In genomic region chrX:73684978-73685377, GRCm38 (mm10) we compare ENCODE assay signal across 14 mouse cellular contexts. TPM values are rescaled to one million over a fixed set of nuclear protein-coding genes. Genes with fewer than 3 reads are reported as not detected.
DNase-seq lines count a peak whose midpoint lies in the region; ATAC-seq and TF ChIP-seq lines count a peak whose summit lies in the region.
"Had no signal": no experiment of that assay in that cellular context is flagged by ENCODE, and none has a peak within 500 bp of the region (broad histone marks: within the 10 kb centered on the region; RNA-seq: fewer than 3 reads in every experiment).

No protein-coding gene starts in this region.

- peaks cover 6% of the 10 kb centered on the region for H3K4me1 ChIP-seq in heart, adult 2 months (ENCODE audit: control insufficient read depth, insufficient read depth, low read length)
- H3K4me1 ChIP-seq in hindbrain, embryonic 16.5 days (ENCODE audit: control insufficient read depth, insufficient read depth, low read depth, low read length) = no peaks in the 10 kb centered on the region
- H3K4me1 ChIP-seq in hindbrain, embryonic 12.5 days = no peaks in the 10 kb centered on the region
- peaks cover 2 to 18% of the 10 kb centered on the region in 2 experiments; a peak in 2 of 4 replicates for H3K4me1 ChIP-seq in ES-E14 (ENCODE audit: control insufficient read depth in 2 of 2, insufficient read depth in 2 of 2, low read length in 2 of 2, poor library complexity in 1 of 2)
- no peaks in the 10 kb centered on the region for H3K4me1 ChIP-seq in intestine, embryonic 16.5 days (ENCODE audit: control insufficient read depth, insufficient read depth, low read length)

- no peak overlapping the region for H3K9ac ChIP-seq in heart, adult 2 months (ENCODE audit: low read depth, low read length)
- H3K9ac ChIP-seq in hindbrain, embryonic 16.5 days (ENCODE audit: low read depth, low read length) = no peak overlapping the region
- H3K9ac ChIP-seq in hindbrain, embryonic 12.5 days = no peak overlapping the region
- no peak overlapping the region for H3K9ac ChIP-seq in ES-E14 (ENCODE audit: insufficient read depth, low read depth, low read length, poor library complexity, severe bottlenecking)
- no peak overlapping the region for H3K9ac ChIP-seq in intestine, embryonic 16.5 days (ENCODE audit: low read depth, low read length)
- H3K9ac ChIP-seq: liver, postnatal 0 days had no signal

- no peak for TF ChIP-seq POLR2A in heart, adult 2 months (IDR thresholded peaks at IDR 0.05; ENCODE audit: insufficient read depth, low read depth, low read length)

- H3K36me3 ChIP-seq in heart, adult 2 months (ENCODE audit: control insufficient read depth, insufficient read depth, low read length) = peaks cover 6% of the 10 kb centered on the region; the same call in 1 of the 2 replicates
- peaks cover 4% of the 10 kb centered on the region for H3K36me3 ChIP-seq in hindbrain, embryonic 16.5 days (ENCODE audit: control insufficient read depth, insufficient read depth, low read length)
- peaks cover 36% of the 10 kb centered on the region for H3K36me3 ChIP-seq in hindbrain, embryonic 12.5 days
- peaks cover 45% of the 10 kb centered on the region for H3K36me3 ChIP-seq in ES-E14 (ENCODE audit: control insufficient read depth, insufficient read depth, low read length, poor library complexity, severe bottlenecking)
- H3K36me3 ChIP-seq in intestine, embryonic 16.5 days (ENCODE audit: control insufficient read depth, insufficient read depth, low read length) = no peaks in the 10 kb centered on the region; the same call in 1 of the 2 replicates

- H3K79me2 ChIP-seq in heart, adult 2 months (replicated peaks; ENCODE audit: control insufficient read depth, insufficient read depth, low read length) = no peaks in the 10 kb centered on the region

- ATAC-seq in hindbrain, embryonic 16.5 days = 0 out of 2 replicates have a peak, but pooled peaks have one; percentile 14
- ATAC-seq in hindbrain, embryonic 12.5 days (ENCODE audit: low FRiP score) = no peak
- ATAC-seq in intestine, embryonic 16.5 days = peak; percentile 64
- ATAC-seq: forebrain, embryonic 14.5 days; liver, postnatal 0 days had no signal

- in situ Hi-C loops in ES-E14 (cut with MboI; ENCODE audit: low sequenced_read_pairs in 2 of 2, unreplicated experiment in 2 of 2) = no loop called here

- no peak for DNase-seq in heart, adult 2 months
- no peak for DNase-seq in heart, postnatal 4 days
- no peak for DNase-seq in ES-E14 (ENCODE audit: low read depth, low spot score)
- no peak for DNase-seq in urinary bladder, adult 2 months (ENCODE audit: low spot score)
- no peak for DNase-seq in thymus, postnatal 14 days
- DNase-seq: layer of hippocampus, adult 9-11 months; liver, postnatal 0 days; right cerebral cortex, adult 18-20 months had no signal

- intact Hi-C loops in heart, adult 2 months (cut with DNase I) = no loop called here

- TF ChIP-seq EP300 in heart, adult 2 months (IDR thresholded peaks at IDR 0.05; ENCODE audit: insufficient read depth, low read depth, low read length) = no peak

- TF ChIP-seq CTCF in heart, adult 2 months (IDR thresholded peaks at IDR 0.05) = no peak

- no peaks in the 10 kb centered on the region for H3K27me3 ChIP-seq in heart, adult 2 months (ENCODE audit: control insufficient read depth, insufficient read depth, low read length)
- no peaks in the 10 kb centered on the region for H3K27me3 ChIP-seq in hindbrain, embryonic 16.5 days (replicated peaks; ENCODE audit: control insufficient read depth, insufficient read depth, low read length)
- H3K27me3 ChIP-seq in hindbrain, embryonic 12.5 days = no peaks in the 10 kb centered on the region
- H3K27me3 ChIP-seq in intestine, embryonic 16.5 days (replicated peaks; ENCODE audit: control insufficient read depth, insufficient read depth, low read length) = no peaks in the 10 kb centered on the region; the same call in 1 of the 2 replicates

- no peak overlapping the region for H3K4me2 ChIP-seq in hindbrain, embryonic 16.5 days (ENCODE audit: low read length)
- no peak overlapping the region for H3K4me2 ChIP-seq in hindbrain, embryonic 12.5 days (replicated peaks)
- H3K4me2 ChIP-seq in intestine, embryonic 16.5 days (ENCODE audit: low read depth, low read length) = no peak overlapping the region

- H3K4me3 ChIP-seq in heart, adult 2 months = no peak overlapping the region
- no peak overlapping the region for H3K4me3 ChIP-seq in hindbrain, embryonic 16.5 days (ENCODE audit: low read length)
- H3K4me3 ChIP-seq in hindbrain, embryonic 12.5 days = no peak overlapping the region
- no peak overlapping the region for H3K4me3 ChIP-seq in ES-E14 (ENCODE audit: insufficient read depth in 1 of 2, low read depth in 1 of 2, low read length in 2 of 2, poor library complexity in 1 of 2, severe bottlenecking in 1 of 2)
- H3K4me3 ChIP-seq in intestine, embryonic 16.5 days (ENCODE audit: low read length) = no peak overlapping the region
- H3K4me3 ChIP-seq: erythroblast, embryonic 14.5 days had no signal

- peak overlapping the region; percentile 74 for H3K27ac ChIP-seq in heart, adult 2 months
- H3K27ac ChIP-seq in hindbrain, embryonic 16.5 days (ENCODE audit: low read depth, low read length) = no peak overlapping the region
- H3K27ac ChIP-seq in hindbrain, embryonic 12.5 days = no peak overlapping the region
- H3K27ac ChIP-seq in ES-E14 (ENCODE audit: insufficient read depth, low read depth, low read length, poor library complexity, severe bottlenecking) = peak overlapping the region; percentile 43; the same call in 1 of the 2 replicates
- peak overlapping the region; percentile 77 for H3K27ac ChIP-seq in intestine, embryonic 16.5 days (ENCODE audit: low read length)

- H3K9me3 ChIP-seq in hindbrain, embryonic 16.5 days (ENCODE audit: control insufficient read depth, low read length) = no peaks in the 10 kb centered on the region
- H3K9me3 ChIP-seq in hindbrain, embryonic 12.5 days (replicated peaks) = no peaks in the 10 kb centered on the region
- no peaks in the 10 kb centered on the region for H3K9me3 ChIP-seq in ES-E14 (ENCODE audit: control insufficient read depth, insufficient read depth, low read depth, low read length)
- H3K9me3 ChIP-seq in intestine, embryonic 16.5 days (ENCODE audit: control insufficient read depth, low read length) = no peaks in the 10 kb centered on the region

TF ChIP-seq in ES-E14, 5 proteins besides CTCF, POLR2A, EP300 and RAD21 (continues in another document):
- TF ChIP-seq ZNF384 (IDR thresholded peaks at IDR 0.05; ENCODE audit: low read depth, low read length) = no peak
- TF ChIP-seq HCFC1 (IDR thresholded peaks at IDR 0.05; ENCODE audit: borderline replicate concordance, insufficient read depth, low read length) = no peak
- no peak for TF ChIP-seq MAFK (IDR thresholded peaks at IDR 0.05; ENCODE audit: insufficient read depth, low read depth, low read length)
- no peak for TF ChIP-seq CHD2 (IDR thresholded peaks at IDR 0.05; ENCODE audit: low read depth, low read length)

RNA-seq across cellular contexts. Expression of gene Slc6a8, which starts 12.0 kb away (rescaled TPM):
- 100 to 1,000 TPM; 155 to 179 TPM for total RNA-seq in heart, adult 2 months (2021)
- polyA plus RNA-seq in heart, adult 2 months (2012; rRNA removed) = 155 and 205 TPM in 2 replicates
- total RNA-seq in heart, postnatal 4 days (2021) = 100 to 1,000 TPM; 120 TPM
- polyA plus RNA-seq in hindbrain, embryonic 16.5 days (2015; fragmentation: Nextera tagmentation; extraction: Ambion mirVana) = 6.0 and 7.1 TPM in 2 replicates
- polyA plus RNA-seq in hindbrain, embryonic 12.5 days (2016; fragmentation: Nextera tagmentation; extraction: Ambion mirVana) = 6.6 and 7.7 TPM in 2 replicates
- 83.4 and 133 TPM in 2 replicates for total RNA-seq in ES-E14 (2012; rRNA removed)
- 7.4 and 9.2 TPM in 2 replicates for polyA plus RNA-seq in intestine, embryonic 16.5 days (2015; fragmentation: Nextera tagmentation; extraction: Ambion mirVana)
- polyA plus RNA-seq in urinary bladder, adult 2 months (2012; rRNA removed) = 78.1 and 87.3 TPM in 2 replicates
- total RNA-seq: megakaryocyte-erythroid progenitor cell, adult 5-6 weeks had no signal
- polyA plus RNA-seq: erythroblast, embryonic 14.5 days had no signal

RNA-seq across cellular contexts. Expression of gene Pnck, which starts 25.1 kb away (rescaled TPM):
- total RNA-seq in heart, adult 2 months (2021) = 1 to 10 TPM; 6.5 to 8.0 TPM
- polyA plus RNA-seq in heart, adult 2 months (2012; rRNA removed) = 15.8 and 20.4 TPM in 2 replicates
- 10 to 100 TPM; 10.4 to 12.7 TPM for total RNA-seq in heart, postnatal 4 days (2021)
- 176 and 194 TPM in 2 replicates for polyA plus RNA-seq in hindbrain, embryonic 16.5 days (2015; fragmentation: Nextera tagmentation; extraction: Ambion mirVana)
- 31.3 and 34.8 TPM in 2 replicates for polyA plus RNA-seq in hindbrain, embryonic 12.5 days (2016; fragmentation: Nextera tagmentation; extraction: Ambion mirVana)
- 2.0 and 4.9 TPM in 2 replicates for total RNA-seq in ES-E14 (2012; rRNA removed)
- 9.8 and 11.4 TPM in 2 replicates for polyA plus RNA-seq in intestine, embryonic 16.5 days (2015; fragmentation: Nextera tagmentation; extraction: Ambion mirVana)
- polyA plus RNA-seq in urinary bladder, adult 2 months (2012; rRNA removed) = 159 and 178 TPM in 2 replicates
- total RNA-seq: megakaryocyte-erythroid progenitor cell, adult 5-6 weeks had no signal
- polyA plus RNA-seq: erythroblast, embryonic 14.5 days had no signal

RNA-seq across cellular contexts. Expression of gene Bcap31, which starts 31.0 kb away (rescaled TPM):
- total RNA-seq in heart, adult 2 months (2021) = 10 to 100 TPM; 71.8 to 79.5 TPM
- polyA plus RNA-seq in heart, adult 2 months (2012; rRNA removed) = 43.1 and 70.9 TPM in 2 replicates
- total RNA-seq in heart, postnatal 4 days (2021) = 10 to 100 TPM; 94.0 to 99.8 TPM
- polyA plus RNA-seq in hindbrain, embryonic 16.5 days (2015; fragmentation: Nextera tagmentation; extraction: Ambion mirVana) = 144 and 154 TPM in 2 replicates
- polyA plus RNA-seq in hindbrain, embryonic 12.5 days (2016; fragmentation: Nextera tagmentation; extraction: Ambion mirVana) = 132 and 136 TPM in 2 replicates
- total RNA-seq in ES-E14 (2012; rRNA removed) = 246 and 314 TPM in 2 replicates
- 325 and 331 TPM in 2 replicates for polyA plus RNA-seq in intestine, embryonic 16.5 days (2015; fragmentation: Nextera tagmentation; extraction: Ambion mirVana)
- 175 and 177 TPM in 2 replicates for polyA plus RNA-seq in urinary bladder, adult 2 months (2012; rRNA removed)

RNA-seq across cellular contexts. Expression of gene Abcd1, which starts 31.4 kb away (rescaled TPM):
- 10 to 100 TPM; 25.4 to 29.7 TPM for total RNA-seq in heart, adult 2 months (2021)
- polyA plus RNA-seq in heart, adult 2 months (2012; rRNA removed) = 32.9 and 35.3 TPM in 2 replicates
- total RNA-seq in heart, postnatal 4 days (2021) = 10 to 100 TPM; 20.4 to 20.7 TPM
- 13.1 and 13.2 TPM in 2 replicates for polyA plus RNA-seq in hindbrain, embryonic 16.5 days (2015; fragmentation: Nextera tagmentation; extraction: Ambion mirVana)
- polyA plus RNA-seq in hindbrain, embryonic 12.5 days (2016; fragmentation: Nextera tagmentation; extraction: Ambion mirVana) = 12.7 and 14.0 TPM in 2 replicates
- 4.2 and 5.0 TPM in 2 replicates for total RNA-seq in ES-E14 (2012; rRNA removed)
- 25.6 and 31.0 TPM in 2 replicates for polyA plus RNA-seq in intestine, embryonic 16.5 days (2015; fragmentation: Nextera tagmentation; extraction: Ambion mirVana)
- polyA plus RNA-seq in urinary bladder, adult 2 months (2012; rRNA removed) = 20.2 and 27.2 TPM in 2 replicates

RNA-seq across cellular contexts. Expression of gene Dusp9, which starts 45.8 kb away (rescaled TPM):
- not detected for total RNA-seq in heart, adult 2 months (2021)
- 0.04 TPM in 1 of 2 replicates, not detected in the other for polyA plus RNA-seq in heart, adult 2 months (2012; rRNA removed)
- total RNA-seq in heart, postnatal 4 days (2021) = under 1 TPM; 0.18 to 0.19 TPM
- 0.67 and 0.84 TPM in 2 replicates for polyA plus RNA-seq in hindbrain, embryonic 16.5 days (2015; fragmentation: Nextera tagmentation; extraction: Ambion mirVana)
- 7.8 TPM in 2 replicates for polyA plus RNA-seq in hindbrain, embryonic 12.5 days (2016; fragmentation: Nextera tagmentation; extraction: Ambion mirVana)
- 124 and 197 TPM in 2 replicates for total RNA-seq in ES-E14 (2012; rRNA removed)
- 6.7 and 7.3 TPM in 2 replicates for polyA plus RNA-seq in intestine, embryonic 16.5 days (2015; fragmentation: Nextera tagmentation; extraction: Ambion mirVana)
- 2.6 and 2.7 TPM in 2 replicates for polyA plus RNA-seq in urinary bladder, adult 2 months (2012; rRNA removed)

Comparison
In these comparisons a context has a peak if more than half of its experiments do, and no peak if none do; other contexts are left out.
1. H3K27ac ChIP-seq: peak in heart, adult 2 months (single experiment), ES-E14 (single experiment) and intestine, embryonic 16.5 days (single experiment); none in hindbrain, embryonic 16.5 days (single experiment) and hindbrain, embryonic 12.5 days (single experiment).